Mouse (Mus musculus) lung, postnatal 0 days (tissue): ENCODE measurements around the gene Smim26.

Experiments
- CTCF ChIP-seq: IDR thresholded peaks from 2 replicates; pipeline ENCODE4 v1.5.1; 2016; ENCODE audit warnings: antibody characterized with exemption, mild to moderate bottlenecking
- EP300 ChIP-seq: IDR thresholded peaks from 2 replicates; pipeline ENCODE4 v1.6.1; 2016; ENCODE audit warnings: antibody characterized with exemption, mild to moderate bottlenecking, control low read depth

- TF ChIP-seq EP300 (no peak), CTCF (no peak)
Measured at GRCm38 (mm10) chr2:144555820-144556552, 37.9 kb upstream of the Smim26 start, which contains the start of gene Sec23b.
